Mouse (Mus musculus): ENCODE results near the gene Tcf25.

- TF ChIP-seq CTCF (IDR thresholded peaks at IDR 0.05; ENCODE audit: extremely low read depth, insufficient read length, insufficient replicate concordance, low read depth, low read length) (no peak), POLR2A (IDR thresholded peaks at IDR 0.05; ENCODE audit: low read depth, low read length) (no peak)
Observed at GRCm38 (mm10) chr8:123422781-123423159, 49.2 kb downstream of the Tcf25 start.

All from small intestine, adult 2 months (tissue).